Mouse (Mus musculus) frontal cortex, adult (tissue): ENCODE measurements around the gene Bcl11b.

Experiments used
- ATAC-seq: cut with Nextera tagmentation; 2 replicates; pipeline ENCODE4 v1.9.2; 2017; ENCODE audit warnings: mild to moderate bottlenecking, moderate library complexity, mixed read lengths; ENCODE audit not compliant: low TSS enrichment

Gene Bcl11b

DNA sequence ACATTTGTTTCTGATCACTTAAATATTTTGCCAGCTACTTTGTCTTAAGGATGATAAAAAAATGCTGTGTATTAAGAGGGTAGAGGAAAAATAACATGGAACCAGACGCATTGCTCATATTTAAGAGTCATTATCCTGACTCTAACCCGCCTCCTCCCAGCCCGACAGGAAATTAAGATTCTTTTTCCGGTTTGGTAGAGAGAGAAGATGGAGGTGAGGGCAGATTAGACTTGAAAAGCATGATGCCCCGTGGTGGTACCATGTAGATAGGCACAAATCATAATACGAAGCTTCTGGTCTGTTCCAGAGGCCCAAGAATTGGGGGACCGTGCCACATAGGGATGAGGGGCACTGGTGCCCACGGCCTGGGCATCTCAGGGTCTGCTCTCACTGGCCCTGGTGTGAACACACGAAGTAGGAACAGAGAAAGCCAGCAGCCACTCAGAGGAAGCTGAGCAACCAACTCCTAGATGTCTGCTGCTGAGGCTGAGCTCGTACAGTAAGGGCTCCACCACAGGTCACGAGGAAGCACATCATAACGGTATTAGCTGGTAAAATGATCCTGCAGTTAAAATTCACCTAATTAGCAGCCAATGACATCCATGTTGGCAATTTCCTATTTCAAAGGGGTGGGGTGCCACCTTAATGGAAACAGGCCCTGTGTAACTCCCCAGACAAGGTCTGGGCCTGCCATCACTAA, 32.2 kb downstream of the Bcl11b start:
- ATAC-seq, result no peak

DNA sequence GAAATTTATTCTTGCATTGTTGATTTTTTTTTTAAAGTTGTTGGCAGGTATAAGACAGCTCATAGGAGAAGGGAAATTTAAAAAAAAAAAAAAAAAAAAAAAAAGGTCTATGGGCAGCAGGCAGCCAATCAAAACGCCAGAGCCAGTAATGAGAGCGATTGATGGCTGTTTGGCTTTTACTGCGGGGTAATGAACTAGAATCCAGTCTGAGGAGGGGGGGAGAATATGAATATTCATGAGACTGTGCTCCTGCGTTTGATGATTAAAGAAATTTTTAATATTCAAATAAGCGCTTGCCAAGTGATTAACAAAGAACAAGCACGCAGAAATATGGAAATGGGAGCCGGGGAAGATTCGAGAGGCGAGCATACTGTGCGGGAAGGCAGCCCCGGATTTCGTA, 32.8 kb downstream of the Bcl11b start:
- ATAC-seq, result no peak

GRCm38 (mm10) chr12:107969841-107970371, 33.5 kb downstream of the Bcl11b start:
- peak; percentile 80 for ATAC-seq

- no peak for ATAC-seq
Observed at GRCm38 (mm10) chr12:107969126-107969525, 34.3 kb downstream of the Bcl11b start.

GRCm38 (mm10) chr12:107968331-107968730, 35.1 kb downstream of the Bcl11b start:
- ATAC-seq, result no peak

DNA sequence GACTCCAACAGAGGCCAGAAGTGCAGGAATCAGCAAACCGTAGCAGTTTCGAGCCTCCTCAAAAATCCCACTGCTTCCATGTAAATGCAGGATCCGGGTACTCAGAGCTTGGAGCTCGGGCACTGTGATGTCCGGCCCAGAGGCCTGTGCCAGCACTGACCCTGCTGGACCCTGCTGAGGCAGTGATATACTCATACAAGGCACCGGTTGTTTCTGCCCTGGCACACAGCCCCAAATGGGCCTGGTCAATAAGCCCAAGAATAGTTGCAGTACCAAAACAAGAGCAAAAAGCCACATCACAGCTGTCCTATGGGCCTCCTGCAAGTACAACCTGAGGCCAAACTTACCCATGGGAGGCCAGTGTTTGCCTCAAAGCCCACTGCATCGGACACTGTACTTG, 36.4 kb downstream of the Bcl11b start:
- ATAC-seq, result no peak

DNA sequence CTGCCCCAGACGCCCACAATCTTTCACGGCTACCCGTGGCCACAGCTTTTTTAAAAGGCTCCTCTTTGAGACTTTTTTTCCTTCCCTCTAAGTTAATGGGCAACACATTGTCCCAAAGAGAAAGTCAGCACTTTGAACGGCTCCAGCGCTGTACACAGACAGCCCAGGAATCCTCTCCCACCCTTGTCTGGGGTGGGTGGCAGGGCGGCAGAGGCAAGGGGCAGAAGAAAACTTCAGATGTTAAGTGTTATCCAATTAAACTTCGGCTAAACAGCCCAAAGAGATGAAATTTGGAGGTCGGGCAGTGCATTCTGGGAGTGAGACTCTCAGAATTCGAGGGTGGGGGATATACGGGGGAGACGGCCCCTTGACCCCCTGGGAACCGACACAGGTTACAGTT, 38.3 kb downstream of the Bcl11b start:
- no peak for ATAC-seq

- ATAC-seq, result no peak
Observed at GRCm38 (mm10) chr12:107964396-107965085, 38.9 kb downstream of the Bcl11b start.

DNA sequence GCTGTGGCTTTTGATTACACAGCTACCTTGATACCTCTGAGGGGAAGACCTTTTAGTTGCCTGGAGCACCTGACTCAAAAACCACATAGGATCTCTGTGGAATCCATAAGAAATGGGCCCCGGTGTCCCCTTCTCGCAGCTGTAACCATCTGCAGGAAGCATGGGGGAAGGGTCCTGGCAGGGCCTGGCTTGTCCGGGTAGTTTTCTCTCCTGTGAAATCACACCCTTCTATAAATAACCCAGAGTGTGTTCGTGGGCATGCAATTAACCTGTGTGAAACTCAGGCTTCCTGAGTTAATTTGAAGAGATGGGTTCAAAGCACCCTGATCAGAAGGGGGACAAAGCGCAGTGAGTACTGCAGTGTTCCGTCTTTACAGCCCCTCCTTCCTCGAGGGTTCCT, 40.5 kb downstream of the Bcl11b start:
- ATAC-seq, result no peak

DNA sequence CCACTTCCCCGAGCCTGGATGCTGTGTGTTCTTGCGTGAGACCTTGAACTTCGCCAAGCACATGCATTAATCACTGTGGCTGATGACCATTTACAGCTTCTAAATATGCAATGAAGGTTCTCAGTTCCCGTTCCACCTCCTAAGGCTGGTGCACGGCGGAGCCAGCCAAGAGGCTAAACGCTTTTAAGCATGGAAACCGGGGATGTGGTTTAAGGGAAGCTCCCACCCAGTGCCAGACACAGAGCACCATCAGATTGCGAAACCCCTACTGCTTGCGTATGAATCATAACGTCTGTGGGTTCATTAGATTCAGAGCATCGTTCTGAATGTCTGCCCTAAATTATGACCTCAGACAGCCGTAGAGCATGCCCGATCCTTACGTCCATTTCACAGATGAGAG, 41.6 kb downstream of the Bcl11b start:
- ATAC-seq, result no peak

- ATAC-seq, result peak; percentile 65
Observed at GRCm38 (mm10) chr12:107960789-107961491, 42.5 kb downstream of the Bcl11b start.

DNA sequence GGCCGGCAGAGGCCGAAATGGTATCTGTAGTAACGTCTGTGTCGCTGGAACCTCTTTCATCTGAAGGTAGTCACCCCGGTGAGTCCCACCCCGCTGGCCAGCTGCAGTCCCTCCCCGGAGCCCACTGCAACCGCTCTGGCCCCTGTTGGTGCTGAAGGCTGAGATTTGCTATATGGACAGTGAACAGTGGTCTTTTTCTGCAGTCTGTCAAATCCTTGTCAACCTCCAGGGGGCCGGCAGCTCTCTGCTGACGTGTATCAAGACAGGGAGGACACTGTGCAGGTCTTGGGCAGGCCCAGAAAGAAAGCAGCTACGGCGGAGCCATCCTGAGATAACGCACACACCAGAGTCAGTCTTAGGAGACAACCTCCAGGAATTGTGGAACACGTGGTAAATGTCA, 43.0 kb downstream of the Bcl11b start:
- ATAC-seq, result no peak

DNA sequence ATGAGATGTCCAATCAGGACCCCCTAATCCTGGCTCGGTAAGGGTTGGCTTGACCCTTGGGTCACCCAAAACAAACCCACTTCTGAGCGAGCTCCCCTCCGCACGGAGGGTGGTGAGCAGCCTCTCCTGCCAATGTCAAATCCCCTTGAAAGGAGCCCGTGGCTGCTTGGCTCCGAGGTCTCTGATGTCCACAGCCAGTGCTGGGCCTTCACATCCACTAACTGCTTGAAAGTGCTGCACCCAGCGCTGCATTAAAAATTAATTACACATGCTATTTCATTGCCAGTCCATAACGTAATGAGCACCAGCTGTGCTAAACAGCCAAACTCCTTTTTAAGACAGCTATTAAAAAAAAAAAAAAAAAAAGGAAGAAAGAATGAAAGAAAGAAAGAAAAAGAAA, 43.5 kb downstream of the Bcl11b start:
- ATAC-seq, result no peak

- ATAC-seq, result no peak
Observed at GRCm38 (mm10) chr12:107953044-107953684, 50.2 kb downstream of the Bcl11b start.

- peak; percentile 72 for ATAC-seq
Observed at GRCm38 (mm10) chr12:107952318-107952724, 51.1 kb downstream of the Bcl11b start.

DNA sequence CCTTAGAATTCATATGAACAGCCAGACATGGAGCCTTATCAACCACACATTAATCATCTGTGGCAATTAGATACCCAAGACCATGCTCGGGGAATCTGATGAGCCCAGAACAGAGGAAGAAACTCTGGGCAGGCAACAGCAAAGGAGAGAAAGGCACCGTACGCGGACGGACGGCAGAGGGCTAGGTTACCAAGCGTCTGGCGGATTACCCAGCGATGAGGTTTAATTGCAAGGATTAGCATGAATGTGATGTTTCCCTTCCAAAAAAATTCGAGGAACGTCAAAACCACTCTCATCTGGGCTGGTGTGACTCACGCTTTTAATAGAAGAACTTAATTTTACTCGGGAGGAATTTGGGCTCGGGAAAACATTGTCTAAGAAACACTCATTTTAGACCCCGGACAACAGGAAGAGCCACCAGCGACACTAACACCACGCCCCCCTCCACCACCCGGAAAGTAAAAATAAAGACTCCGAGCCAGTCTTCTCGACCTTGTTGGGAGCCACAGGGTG, 52.7 kb downstream of the Bcl11b start:
- ATAC-seq, result no peak

- ATAC-seq, result no peak
Observed at GRCm38 (mm10) chr12:107949416-107949815, 54.0 kb downstream of the Bcl11b start.

GRCm38 (mm10) chr12:107942100-107942499, 61.3 kb downstream of the Bcl11b start:
- no peak for ATAC-seq

GRCm38 (mm10) chr12:107940774-107941173, 62.6 kb downstream of the Bcl11b start:
- ATAC-seq, result no peak

- peak; percentile 33; the same call in 1 of the 2 replicates for ATAC-seq
Observed at GRCm38 (mm10) chr12:107939177-107939576, 64.2 kb downstream of the Bcl11b start.

GRCm38 (mm10) chr12:107936972-107937371, 66.4 kb downstream of the Bcl11b start:
- no peak for ATAC-seq

DNA sequence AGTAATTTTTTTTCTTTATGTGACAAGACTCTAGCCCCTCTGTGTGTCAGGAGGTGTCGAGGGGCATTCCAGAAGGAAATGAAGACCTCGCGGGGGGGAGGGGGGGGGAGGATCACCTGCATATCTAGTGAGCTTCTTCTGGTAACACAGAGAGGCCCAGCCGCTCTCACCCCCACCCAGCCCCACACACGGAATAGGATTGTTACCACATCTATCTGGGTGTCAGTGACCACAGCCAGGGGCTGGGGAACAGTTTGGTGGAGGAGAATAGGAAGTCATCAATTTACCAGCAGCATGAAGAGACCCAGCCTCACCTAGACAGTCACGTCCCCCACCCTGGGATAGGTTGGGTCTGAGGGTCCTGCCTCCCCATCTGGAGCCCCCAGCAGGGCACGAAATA, 67.0 kb downstream of the Bcl11b start:
- ATAC-seq, result no peak
